Mouse (Mus musculus) adrenal gland, adult (tissue): ENCODE data around the gene Ntn4.

Experiments
- DNase-seq, 2 experiments: peaks; one replicate each; pipeline ENCODE4 v3.0.0; 2022 to 2023; ENCODE audit warnings: low spot score in 1 of 2; ENCODE audit not compliant: inconsistent age in 2 of 2

The Ntn4 gene

DNA sequence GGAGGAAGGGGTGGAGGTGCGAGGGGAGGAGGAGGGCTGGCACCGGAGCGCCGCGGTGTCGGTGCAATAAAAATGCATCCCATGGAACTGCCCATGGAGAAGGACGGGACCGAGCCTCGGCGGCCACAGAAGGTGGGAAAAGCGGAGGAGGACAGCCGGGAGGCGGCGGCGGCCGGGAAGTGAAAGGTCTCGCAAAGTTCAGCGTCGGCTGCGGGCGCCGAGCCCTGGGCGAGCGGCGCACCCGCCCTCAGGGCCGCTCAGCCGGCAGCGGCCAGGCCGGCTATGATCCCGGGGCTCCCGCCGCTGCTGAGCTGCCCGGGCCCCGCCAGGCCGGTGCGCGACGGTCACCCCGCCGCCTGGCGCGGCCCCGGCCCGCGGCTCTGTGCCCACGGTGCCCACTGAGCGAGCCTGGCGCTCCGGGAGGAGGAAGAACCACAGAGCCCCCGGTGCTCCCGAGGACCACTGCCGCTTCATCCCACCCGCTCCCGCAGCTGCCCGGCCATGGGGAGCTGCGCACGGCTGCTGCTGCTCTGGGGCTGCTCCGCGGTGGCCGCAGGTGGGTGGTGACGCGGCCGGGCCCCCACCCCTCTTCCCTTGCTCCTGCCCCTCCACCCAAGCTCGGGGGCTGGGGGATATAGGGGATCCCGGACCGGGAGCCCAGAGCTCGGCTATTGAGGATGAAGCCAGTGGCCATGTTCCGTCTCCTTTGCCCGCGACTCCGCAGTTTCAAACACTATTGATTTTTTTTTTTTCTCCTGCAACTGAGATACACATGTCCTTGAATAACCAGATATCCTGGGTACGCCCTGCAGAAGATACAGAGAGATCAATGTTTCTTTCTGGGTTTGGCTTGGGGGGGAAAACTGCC is 706 bp downstream of the Ntn4 start:
- peak; percentile 49 to 82 for DNase-seq

DNA sequence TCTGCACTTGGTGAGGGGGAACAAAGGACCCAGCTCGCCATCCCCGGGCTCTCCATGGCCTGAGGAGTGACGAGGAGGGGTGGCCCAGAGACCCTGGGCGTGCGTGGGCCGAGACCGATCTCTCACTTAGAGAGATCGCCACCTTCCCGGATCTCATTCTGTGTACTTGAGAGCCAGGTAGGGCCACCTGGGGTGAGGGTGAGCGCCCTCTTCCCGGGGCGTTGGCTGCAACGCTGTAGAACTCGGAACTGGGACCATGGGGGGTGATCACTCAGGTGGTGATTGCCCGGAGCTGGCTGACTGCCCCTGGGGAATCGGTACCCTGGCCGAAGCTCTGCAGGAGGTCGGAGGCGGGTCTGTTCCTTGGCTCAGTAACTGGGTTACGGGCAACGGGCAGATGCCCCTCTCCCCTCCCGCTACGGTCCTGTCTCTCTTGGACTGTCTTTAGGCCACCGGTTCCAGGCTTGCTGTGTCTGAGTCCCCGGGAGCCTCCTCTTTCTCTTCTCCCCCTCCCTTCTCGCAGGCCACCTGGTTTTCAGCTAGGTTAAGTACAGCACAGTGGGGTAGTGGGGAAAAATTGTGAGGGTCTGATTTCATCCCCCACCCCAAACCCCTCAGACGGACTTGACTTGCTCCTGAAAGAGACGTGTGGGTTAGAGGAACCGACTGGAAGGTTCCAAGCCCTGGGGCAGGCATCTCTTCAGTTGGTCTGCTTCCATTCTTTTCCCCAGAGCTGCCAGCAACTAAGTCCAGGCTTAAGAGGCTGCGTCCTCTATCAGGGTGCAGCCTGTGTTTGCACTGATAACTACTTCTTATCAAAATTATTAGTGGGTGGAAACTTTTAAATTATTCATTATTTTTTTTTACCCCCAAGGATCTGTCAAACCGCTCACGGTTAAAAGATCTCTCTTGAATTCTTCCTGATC is 1.6 kb downstream of the Ntn4 start:
- DNase-seq, result peak; percentile 31 to 81

DNA sequence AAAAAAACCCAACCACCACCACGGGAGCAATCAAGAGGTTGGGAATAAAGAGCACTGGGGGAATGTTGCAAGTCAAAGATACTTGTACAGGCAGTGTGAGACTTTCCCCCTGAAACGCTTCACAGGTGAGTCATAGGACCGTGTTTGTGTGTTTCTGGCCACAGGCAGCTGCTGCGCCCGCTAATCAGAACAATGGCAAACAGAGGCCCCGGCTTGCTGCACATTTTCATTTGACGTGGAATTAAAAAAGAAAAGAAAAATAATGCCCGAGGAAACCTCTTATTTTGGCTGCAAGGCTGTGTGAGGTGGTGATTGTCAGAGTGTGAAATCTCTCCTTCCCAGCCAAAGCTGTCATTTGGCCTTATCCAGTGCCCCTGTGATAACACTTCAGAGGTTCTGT is 2.4 kb downstream of the Ntn4 start:
- no peak for DNase-seq

DNA sequence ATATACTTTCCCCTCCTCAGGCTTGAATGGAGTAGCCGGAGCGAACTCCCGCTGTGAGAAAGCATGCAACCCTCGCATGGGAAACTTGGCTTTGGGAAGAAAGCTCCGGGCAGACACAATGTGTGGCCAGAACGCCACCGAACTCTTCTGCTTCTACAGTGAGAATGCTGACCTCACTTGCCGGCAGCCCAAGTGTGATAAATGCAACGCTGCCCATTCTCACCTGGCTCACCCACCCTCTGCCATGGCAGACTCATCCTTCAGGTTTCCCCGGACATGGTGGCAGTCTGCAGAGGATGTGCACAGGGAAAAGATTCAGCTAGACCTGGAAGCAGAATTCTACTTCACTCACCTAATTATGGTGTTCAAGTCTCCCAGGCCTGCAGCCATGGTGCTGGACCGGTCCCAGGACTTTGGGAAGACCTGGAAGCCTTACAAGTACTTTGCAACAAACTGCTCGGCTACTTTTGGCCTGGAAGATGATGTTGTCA is 4.0 kb downstream of the Ntn4 start:
- no peak for DNase-seq

DNA sequence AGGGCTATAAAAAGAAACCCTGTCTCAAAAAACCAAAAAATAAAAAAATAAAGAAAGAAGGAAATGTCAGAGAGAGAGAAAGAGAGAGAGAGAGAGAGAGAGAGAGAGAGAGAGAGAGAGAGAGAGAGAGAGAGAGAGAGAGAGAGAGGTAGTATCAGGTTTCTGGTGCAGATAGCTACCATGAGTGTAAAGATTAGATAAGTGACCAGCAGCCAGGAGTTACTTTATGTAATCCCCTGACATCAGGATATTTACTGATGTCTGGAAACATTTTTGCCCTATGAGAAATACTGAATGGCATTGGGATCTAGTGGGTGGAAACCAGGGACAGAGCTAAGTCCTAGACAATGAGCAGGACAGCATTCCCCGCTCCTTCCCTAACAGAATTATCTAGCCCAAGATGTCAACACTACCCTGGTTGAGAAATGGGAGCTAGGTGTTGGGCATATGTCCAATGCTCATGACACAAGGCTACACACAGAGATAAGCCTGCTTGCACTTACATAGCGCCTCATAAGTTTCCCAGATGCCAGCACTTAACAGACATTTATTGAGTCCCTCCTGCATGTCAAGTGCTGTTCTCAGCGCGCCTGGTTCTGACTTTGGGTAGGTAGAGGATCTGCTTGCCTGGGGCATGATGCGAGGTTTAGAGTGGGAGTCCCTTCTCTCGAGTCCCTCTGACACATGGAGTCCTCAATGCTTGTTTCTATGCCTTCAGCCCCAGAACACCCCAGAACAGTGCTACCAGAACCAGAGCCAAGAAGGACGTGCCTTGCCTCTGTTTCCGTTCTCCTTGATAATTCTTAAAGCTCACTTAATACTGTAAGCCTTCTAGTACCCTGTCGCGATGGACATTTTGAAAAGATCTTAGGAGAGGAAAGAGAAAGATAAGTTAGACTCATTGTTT is 7.4 kb downstream of the Ntn4 start:
- peak in 1 of 2 experiments; percentile 79 for DNase-seq

DNA sequence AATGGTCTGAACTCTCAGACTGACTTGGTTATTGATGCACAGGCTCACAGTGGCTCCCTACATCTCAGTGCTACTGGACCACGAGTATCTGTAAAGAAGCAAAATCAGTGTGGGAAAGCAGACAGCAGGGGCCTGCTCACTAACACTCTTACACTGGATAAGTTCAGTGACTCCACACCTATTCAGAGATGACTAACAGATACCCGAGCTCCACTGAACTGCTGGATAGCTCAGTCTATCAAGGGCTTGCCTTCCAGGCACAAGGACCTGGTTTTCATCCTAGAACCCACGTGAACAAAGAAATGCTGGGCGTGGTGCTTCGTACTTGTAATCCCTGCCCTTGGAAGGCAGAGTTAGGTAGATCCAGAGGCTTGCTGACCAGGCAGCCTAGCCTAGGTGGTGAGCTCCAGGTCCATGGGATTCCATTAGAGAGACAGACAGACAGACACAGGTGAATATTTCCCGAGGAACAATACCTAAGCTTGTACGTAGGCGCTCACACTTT is 8.2 kb downstream of the Ntn4 start:
- no peak for DNase-seq

DNA sequence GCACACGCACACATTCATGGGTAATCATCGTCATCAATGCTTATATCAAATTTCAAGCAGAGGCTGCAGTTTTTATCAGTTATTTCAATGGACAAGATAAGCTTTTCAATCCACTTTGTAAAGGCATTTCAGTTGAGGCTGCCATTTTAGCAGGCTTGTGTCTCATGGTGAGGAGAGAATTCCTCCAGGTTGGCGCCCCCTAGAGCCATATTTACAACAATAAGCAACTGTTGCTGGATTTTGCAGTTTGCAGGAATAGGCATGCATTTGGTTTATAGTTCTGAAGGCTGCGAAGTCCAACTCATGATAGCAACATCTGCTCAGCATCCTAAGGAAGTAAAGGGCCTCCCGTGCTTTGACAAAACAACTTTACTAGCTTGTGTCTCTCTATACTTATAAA is 8.6 kb downstream of the Ntn4 start:
- no peak for DNase-seq

DNA sequence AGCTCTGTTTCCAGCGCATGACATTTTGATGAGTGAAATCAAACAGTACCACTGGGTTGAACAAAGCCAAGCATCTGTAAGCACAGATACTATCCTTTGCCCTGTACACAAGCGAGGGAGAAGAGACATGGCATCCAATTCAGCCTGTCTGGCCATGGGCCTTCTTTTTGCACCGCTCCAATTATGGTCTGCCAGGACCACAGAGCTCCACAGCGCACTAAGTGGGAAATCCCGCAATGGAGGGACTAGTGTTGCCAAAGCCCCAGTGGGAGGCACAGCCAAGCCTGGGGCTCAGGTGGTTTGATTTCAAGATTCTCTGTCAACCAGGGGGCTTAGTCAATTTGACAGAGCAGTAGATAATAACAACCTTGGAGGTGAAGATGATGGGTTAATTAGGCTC is 9.1 kb downstream of the Ntn4 start:
- no peak for DNase-seq

DNA sequence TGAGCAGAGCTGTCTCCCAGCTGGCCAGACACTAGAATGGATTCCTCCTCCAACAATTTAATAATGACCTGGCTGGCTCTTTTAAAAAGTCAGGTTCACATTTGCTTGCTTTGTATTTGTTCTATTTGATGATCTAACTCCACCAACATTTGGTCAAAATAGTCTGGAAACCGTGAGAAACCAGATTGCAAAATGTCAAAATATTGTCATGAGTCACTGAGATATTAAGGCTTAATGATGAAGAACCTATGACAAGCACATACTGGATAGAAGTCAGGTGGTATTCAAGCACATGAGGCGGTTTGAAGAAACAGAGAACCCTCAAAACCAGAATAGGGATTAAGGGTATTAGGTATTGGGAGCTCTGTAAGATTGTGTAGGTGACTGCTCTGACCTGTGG is 12.8 kb downstream of the Ntn4 start:
- no peak for DNase-seq

DNA sequence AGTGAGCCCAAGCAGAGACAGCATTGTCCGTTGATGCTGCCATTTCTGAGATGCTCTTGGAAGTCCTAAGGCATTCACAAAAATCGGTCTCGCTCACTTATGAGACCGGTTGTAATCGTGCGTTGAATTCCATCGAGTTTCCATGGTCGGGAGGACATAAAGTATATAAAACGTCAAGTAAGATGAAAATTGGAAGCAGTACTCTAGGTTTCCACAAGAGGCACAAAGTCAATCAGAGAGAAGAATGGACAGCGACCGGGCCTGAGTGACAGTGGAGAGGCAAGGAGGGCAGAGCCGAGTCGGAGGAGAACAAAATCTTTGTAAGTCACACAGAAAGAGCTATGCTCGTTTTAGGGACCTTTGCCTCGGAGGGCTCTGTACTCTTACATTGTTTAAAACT is 14.9 kb downstream of the Ntn4 start:
- DNase-seq, result no peak

DNA sequence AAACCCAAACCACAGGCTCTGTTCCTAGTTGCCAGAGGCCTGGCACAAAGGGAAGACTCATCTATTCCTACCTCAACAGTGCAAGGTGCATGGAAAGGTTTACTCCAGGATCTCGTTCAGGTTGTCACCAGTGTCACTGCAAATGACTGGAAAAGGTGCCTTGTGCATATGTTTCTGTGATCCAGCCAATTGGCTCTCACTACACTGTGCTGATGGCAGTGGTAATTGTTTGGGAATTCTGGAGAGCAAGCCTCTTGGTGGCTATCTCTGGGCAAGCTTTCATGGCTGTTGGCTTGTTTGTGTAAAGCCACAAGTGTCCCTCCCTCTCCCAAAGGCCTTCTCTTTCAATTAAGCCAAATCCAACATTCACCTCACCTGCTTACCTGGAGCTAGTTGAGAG is 19.3 kb downstream of the Ntn4 start:
- no peak for DNase-seq

DNA sequence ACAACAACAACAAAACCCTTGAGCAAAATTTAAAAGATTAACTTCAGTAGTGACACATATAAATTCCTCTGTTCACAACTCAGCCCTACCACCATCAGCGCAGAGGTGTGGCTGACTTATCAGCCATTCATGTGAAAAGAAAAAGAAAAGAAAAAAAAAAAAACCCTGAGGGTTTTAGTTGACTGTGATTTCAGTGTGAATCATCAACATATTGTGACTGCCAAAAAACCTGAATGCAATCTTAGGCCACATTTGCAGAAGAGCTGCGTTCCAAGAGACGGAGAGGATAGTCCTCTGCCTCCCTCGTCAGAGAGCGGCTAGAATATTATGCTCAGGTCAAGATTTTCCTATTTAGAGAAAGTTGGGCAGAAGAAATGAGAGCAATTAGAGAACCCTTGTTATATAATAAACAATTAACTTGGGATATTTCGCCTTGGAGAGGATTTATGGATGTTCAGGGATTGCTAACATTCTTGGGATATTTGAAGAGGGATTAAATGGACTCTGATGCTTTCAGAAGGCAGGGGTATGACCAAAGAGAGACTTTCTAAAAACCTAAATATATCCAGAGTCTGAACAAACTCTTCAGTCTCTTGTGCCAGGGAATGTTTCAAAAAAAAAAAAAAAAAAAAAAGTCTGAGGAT is 21.0 kb downstream of the Ntn4 start:
- peak; percentile 29 to 79 for DNase-seq

DNA sequence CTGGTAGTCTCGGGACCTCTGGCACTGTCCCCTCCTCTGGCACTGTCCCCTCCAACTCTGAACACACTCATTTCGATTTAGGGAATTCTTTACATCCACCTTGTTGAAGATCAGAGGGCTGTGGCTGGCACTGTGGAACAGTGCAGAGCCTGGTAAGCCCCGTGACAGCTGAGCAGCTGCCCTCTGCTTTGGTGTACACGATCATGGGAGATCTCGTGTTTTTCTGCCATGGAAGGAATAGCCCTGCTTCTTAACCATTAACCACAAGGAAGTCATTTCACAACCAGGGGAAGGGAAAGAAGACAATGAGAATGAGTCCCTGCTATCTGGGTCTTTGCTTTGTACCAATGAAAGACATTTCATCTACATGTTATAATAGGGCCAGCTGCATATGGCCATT is 21.5 kb downstream of the Ntn4 start:
- no peak for DNase-seq

DNA sequence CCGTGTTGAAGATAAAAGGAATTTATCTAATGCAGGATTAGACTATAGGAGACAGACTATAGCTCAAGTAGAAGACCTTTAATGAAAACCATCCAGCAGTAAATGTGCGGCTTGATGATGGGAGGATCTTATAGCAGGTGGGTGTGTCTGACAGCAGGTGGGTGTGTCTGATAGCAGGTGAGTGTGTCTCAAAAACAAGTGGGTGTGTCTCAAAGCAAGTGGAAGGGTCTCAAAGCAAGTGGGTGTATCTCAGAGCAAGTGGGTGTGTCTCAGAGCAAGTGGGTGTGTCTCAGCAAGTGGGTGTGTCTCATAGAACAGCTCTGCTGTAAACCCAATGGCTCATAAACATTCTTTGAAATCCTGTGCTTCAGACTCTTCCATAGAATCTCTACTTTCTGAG is 25.7 kb downstream of the Ntn4 start:
- no peak for DNase-seq

DNA sequence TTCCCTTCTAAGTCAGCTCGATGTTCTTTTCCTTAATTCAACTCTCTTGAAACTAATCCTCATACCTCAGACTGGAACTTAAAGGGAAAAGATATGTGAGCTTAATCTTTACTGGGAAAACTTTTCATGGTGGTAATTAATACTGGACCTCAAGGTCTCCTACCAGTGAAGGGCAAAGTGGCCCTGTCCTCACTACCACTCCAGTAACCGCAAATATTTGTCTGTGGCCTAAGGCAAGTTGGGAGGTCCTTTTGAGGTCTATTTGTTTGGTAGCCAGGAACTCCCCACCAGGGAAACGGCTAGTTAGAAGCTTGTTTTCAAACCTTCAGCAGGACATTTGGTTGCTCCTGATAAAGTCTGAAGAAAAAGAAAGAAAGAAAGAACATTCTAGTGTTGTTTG is 26.5 kb downstream of the Ntn4 start:
- peak in 1 of 2 experiments; percentile 70 for DNase-seq

DNA sequence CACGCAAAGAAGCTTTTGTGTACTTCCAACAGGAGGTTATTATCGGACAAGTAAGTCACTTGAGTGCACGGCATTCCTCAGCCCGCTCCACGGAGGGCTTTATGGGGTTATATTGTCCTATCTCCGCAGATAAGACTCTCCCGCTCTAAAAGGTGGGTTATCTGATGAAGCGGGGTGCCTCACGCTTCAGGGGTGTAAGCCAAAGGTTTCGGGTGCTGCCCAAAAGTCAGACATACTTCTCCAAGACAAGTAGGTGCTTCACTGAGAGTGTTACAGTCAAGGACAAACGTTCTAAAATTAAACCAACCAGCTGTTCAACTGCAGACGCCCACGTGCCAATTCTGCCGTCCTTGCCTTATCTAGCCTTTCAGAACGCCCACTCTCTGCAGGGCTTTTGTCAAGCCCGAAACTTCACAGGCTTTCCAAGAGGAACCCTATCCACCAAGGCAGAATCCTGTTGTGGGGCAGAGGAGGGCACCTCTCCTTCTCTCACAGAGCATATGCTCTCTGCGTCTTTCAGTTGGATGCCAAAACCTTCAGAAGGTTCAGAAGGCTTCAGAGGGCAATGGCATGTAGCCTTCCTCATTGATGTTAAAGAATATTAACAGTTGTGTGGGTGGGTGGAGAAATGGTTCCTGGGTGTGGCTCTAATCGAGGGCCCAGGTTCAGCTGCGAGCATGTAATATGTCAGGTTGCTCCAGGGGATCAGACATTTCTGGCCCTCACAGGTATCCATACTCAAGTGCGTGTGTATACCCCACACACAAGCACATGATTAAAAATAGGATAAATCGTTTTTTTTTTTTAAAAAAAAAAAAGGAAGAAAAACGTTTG is 32.4 kb downstream of the Ntn4 start:
- DNase-seq, result peak in 1 of 2 experiments; percentile 69

DNA sequence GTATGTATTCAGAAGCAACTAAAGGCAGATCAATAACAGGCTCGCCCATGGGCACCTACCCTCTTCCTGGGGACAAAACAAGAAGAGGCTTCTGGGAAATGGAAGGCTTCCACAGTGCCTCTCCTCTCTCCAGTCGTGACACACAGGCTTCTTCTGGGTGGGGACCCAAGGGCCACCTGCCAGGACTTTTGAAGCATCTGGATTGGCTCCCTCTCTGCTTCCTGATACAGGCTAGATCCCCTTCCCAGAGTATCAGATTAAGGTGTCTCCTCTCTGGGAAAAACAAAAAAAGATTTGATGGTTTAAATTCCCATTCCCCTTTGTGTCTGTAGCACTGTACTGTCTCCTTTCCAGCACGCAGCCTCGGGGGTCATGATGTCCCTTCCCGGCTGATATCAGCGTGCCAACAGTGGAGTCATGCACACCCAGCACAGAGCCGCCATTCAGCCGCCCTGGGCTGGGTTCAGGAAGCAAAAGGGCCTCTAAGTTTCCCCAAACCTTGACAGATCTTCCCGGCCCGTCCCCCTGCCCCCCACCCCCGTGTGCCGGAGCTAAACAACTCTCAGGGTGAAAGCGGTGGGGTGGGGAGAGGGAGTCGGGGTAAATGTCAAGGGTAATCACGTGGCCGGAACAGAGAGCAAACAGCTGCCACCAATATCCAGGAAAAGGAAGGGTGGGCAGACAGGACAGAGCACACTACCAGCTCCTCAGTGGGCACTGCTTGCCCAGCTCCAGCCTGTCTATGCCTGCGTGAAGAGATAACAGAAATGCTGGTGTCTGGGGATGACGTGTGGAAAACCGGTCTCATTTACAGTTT is 38.9 kb downstream of the Ntn4 start:
- peak; percentile 77 to 86 for DNase-seq

DNA sequence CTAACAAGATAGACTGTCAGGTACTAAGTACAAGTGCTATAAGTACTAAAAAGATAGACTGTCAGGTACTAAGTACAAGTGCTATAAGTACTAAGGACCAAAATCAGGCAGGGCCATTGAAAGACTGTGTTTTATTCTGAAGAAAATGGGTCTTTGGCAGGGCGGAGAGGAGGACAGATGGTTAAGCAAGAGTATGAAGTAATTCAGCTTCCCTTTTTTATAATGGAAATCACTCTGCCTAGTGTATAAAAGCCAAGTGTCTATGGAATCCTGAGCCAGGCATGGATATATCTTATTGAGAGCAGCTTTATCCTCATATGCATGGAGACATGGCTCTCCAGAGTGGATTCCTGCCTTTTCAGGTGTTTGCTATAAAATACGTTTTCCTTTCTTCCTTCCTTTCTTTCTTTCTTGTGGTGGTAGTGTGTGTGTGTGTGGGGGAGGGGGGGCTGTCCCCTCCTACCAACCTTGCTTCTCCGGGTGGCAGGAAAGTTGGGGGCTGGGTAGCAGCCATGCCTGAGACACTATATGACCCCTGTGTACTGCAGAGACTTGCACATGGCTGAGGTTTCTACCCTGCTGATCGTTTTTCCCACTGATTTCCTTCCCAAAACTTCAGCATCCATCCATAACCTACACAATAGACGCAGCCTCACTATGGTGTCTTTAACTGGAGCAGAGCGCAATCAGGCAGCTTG is 40.3 kb downstream of the Ntn4 start:
- DNase-seq, result no peak
